ENCODE assay signal across 17 mouse cellular contexts in the genomic region with DNA sequence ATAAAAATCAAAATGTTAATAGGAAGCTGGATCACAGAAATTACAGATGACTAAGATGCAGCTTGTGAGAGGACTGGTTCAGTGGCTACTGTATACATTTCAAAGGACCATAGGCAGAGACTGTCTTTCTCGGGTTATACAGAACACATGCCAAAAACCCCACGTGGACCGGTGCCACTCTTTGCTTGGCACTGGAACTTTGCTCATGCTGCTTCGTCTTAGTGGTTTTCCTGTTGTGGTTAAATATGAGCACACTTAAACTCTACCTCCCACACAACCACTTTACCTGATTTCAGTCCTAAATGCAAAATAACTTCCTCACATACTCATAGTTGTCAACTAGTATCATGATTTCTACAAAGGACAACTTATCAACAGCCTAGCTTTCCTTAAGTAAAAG. TPM values are rescaled to one million over a fixed set of nuclear protein-coding genes. Genes with fewer than 3 reads are reported as not detected.
DNase-seq lines count a peak whose midpoint lies in the region; ATAC-seq lines count a peak whose summit lies in the region.
"Had no signal": no experiment of that assay in that cellular context is flagged by ENCODE, and none has a peak within 500 bp of the region (broad histone marks: within the 10 kb centered on the region; RNA-seq: fewer than 3 reads in every experiment).

No protein-coding gene starts in this region.

- peak; percentile 92 for ATAC-seq in activated CD4-positive, CD25-positive, alpha-beta regulatory T cell, adult 4 months
- ATAC-seq: intestine, postnatal 0 days; liver, embryonic 12.5 days; midbrain, embryonic 16.5 days had no signal

- peak; percentile 2 for DNase-seq in thymus, postnatal 14 days
- no peak for DNase-seq in thymus, postnatal 0 days (ENCODE audit: low spot score)
- DNase-seq in cerebellum, postnatal 36 days: peak; percentile 11 to 41
- DNase-seq in urinary bladder, adult 18-20 months (ENCODE audit: low spot score in 2 of 2): no peak
- DNase-seq in urinary bladder, postnatal 36 days (ENCODE audit: low spot score in 2 of 2): no peak
- no peak for DNase-seq in adrenal gland, postnatal 36 days
- DNase-seq: gastrocnemius, postnatal 10 days; heart, adult 11 months; lung, embryonic 14.5 days; lung, postnatal 4 days; right cerebral cortex, postnatal 4 days had no signal

RNA-seq across cellular contexts. Expression of a gene that starts 59.6 kb away (rescaled TPM):
- 2.0 and 2.2 TPM in 2 replicates for polyA plus RNA-seq in thymus, postnatal 0 days (2015; fragmentation: Nextera tagmentation; extraction: Ambion mirVana)
- 1 to 10 TPM; 7.9 to 8.4 TPM for polyA plus RNA-seq in activated CD4-positive, CD25-positive, alpha-beta regulatory T cell, adult 4 months (2017; shearing (Covaris generic))
- total RNA-seq in adrenal gland, postnatal 36 days (2021): under 1 TPM; 0.30 to 0.63 TPM
- total RNA-seq: G1E had no signal
- polyA plus RNA-seq: C2C12, G1E had no signal

Comparison
In these comparisons a context has a peak if more than half of its experiments do, and no peak if none do; other contexts are left out.
1. DNase-seq: peak in thymus, postnatal 14 days (single experiment) and cerebellum, postnatal 36 days (2 of 2); none in thymus, postnatal 0 days (single experiment), urinary bladder, adult 18-20 months (0 of 2), urinary bladder, postnatal 36 days (0 of 2) and adrenal gland, postnatal 36 days (0 of 2).